Mouse (Mus musculus): ENCODE data around the gene Gm3512. TPM values are rescaled to one million over a fixed set of nuclear protein-coding genes. Genes with fewer than 3 reads are reported as not detected.
A peak's percentile ranks its signal among the peaks of the same experiment; 100 is the strongest.
"Not testable (repeated sequence)": the region's sequence is repeated elsewhere in the genome, so short reads cannot be mapped to it uniquely, and the experiment has no call there.

The Gm3512 gene
- polyA plus RNA-seq (2012; rRNA removed), result 2.8 and 3.4 TPM in 2 replicates

DNA sequence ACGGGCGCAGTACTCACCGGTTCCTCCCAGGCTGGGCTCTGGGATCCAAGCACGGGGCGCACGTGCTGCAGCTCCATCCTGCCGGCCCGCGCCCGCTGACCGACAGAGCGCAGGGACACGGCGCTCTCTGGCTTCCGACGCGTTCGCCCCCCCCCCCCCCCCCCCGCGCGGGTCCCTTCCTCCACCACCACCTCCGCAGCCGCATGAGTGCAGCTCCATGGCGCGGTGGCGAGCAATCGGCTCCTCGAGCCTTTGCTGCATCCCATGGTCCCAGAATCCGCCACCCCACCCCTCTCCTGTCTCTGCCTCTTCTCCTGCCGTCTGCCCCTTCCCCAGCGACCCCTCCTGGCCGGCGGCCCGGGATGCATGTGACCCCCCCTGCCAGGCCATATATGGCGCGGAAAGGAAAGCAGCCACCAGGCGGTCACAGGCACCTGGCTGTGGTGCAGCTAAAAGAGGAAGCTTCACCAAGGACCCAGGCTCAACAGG lies at the start of gene Gm3512:
Gm3512 (minus strand) TSS at position 51 of the 489 bp plus-strand sequence.
- H3K27ac ChIP-seq (ENCODE audit: insufficient read depth, low read length); H3K4me3 ChIP-seq (ENCODE audit: insufficient read depth, low read length); H3K4me1 ChIP-seq (ENCODE audit: control insufficient read depth, insufficient read depth, low read length): not testable (repeated sequence)

DNA sequence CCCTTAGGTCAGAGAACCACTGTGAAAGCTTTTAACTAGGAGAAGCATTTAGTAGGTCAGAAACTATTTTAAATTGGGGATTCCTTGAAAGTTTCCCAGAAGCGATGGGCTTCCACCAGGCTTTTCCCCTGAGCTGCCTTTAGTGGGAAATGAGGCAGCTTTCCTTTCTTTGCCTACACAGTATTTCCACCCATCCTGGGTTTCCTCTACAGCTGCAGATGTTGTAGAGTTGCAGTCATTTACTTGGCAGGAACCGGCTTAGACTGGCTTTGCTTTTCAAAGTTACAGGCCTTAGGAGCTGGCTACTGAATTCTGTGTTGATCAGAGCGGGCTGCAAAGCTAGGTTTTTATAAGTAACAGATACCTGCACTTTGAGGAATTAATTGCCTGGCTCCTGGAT lies 25.7 kb upstream of the Gm3512 start:
- H3K27ac ChIP-seq (ENCODE audit: insufficient read depth, low read length); H3K4me1 ChIP-seq (ENCODE audit: control insufficient read depth, insufficient read depth, low read length); H3K4me3 ChIP-seq (ENCODE audit: insufficient read depth, low read length): not testable (repeated sequence)

DNA sequence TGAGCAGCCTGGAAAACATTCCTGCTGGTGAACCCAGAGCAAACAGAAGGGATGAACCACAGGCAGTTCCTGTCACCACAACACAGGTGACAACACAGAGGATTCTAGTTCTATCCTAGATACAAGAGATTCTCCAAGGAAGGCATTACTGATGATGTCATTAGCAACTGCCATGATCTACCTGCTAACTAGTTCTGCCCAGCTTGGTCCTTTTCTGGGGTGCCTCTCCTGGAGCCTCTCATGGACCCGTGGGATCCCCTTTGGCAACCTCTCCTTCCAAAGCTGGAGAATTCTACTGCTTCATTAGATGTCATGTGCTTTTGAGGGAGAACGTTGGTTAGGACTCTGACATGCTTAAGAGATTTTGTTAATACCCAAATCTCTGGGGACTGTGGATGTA lies 20.1 kb upstream of the Gm3512 start, which contains the start of gene Gm16434:
Gm16434 (minus strand) TSS at position 101 of the 400 bp plus-strand sequence.
- not testable (repeated sequence) for H3K4me1 ChIP-seq (ENCODE audit: control insufficient read depth, insufficient read depth, low read length); H3K27ac ChIP-seq (ENCODE audit: insufficient read depth, low read length); H3K4me3 ChIP-seq (ENCODE audit: insufficient read depth, low read length)

DNA sequence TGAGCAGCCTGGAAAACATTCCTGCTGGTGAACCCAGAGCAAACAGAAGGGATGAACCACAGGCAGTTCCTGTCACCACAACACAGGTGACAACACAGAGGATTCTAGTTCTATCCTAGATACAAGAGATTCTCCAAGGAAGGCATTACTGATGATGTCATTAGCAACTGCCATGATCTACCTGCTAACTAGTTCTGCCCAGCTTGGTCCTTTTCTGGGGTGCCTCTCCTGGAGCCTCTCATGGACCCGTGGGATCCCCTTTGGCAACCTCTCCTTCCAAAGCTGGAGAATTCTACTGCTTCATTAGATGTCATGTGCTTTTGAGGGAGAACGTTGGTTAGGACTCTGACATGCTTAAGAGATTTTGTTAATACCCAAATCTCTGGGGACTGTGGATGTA lies 49.0 kb downstream of the Gm3512 start, which contains the start of gene Gm6676:
Gm6676 (minus strand) TSS at position 101 of the 400 bp plus-strand sequence.
- H3K4me1 ChIP-seq (ENCODE audit: control insufficient read depth, insufficient read depth, low read length); H3K4me3 ChIP-seq (ENCODE audit: insufficient read depth, low read length); H3K27ac ChIP-seq (ENCODE audit: insufficient read depth, low read length): not testable (repeated sequence)

DNA sequence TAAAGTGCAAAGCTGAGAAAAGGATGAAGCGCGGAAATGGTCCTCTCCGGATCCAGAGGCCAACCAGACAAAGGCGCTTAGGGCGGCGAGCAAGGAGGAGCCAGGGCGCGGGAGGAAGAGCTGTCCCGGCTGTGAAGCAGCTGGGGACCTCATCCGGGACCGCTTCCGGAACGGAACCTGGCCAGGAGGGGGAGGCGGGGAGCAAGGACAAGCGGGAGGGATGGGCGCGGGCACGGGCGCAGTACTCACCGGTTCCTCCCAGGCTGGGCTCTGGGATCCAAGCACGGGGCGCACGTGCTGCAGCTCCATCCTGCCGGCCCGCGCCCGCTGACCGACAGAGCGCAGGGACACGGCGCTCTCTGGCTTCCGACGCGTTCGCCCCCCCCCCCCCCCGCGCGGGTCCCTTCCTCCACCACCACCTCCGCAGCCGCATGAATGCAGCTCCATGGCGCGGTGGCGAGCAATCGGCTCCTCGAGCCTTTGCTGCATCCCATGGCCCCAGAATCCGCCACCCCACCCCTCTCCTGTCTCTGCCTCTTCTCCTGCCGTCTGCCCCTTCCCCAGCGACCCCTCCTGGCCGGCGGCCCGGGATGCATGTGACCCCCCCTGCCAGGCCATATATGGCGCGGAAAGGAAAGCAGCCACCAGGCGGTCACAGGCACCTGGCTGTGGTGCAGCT lies 69.1 kb downstream of the Gm3512 start:
- H3K4me1 ChIP-seq (ENCODE audit: control insufficient read depth, insufficient read depth, low read length); H3K27ac ChIP-seq (ENCODE audit: insufficient read depth, low read length): not testable (repeated sequence)
- 0 out of 2 replicates have a peak overlapping the region, but pooled peaks have one; percentile 37 for H3K4me3 ChIP-seq (ENCODE audit: insufficient read depth, low read length)

Other genes starting within 250 kb of the Gm3512 start
- not detected in 2 replicates for gene Gm6356, start 200.7 kb downstream of the Gm3512 start, polyA plus RNA-seq (2012; rRNA removed)
- 1.6 and 2.0 TPM in 2 replicates for gene Gm10406, start 147.1 kb downstream of the Gm3512 start, polyA plus RNA-seq (2012; rRNA removed)
- gene Gm3685, start 129.6 kb downstream of the Gm3512 start, polyA plus RNA-seq (2012; rRNA removed), result not detected in 2 replicates
- gene Gm3696, start 73.9 kb downstream of the Gm3512 start, polyA plus RNA-seq (2012; rRNA removed), result 4.3 and 4.7 TPM in 2 replicates
- gene Gm6676, start 49.1 kb downstream of the Gm3512 start, polyA plus RNA-seq (2012; rRNA removed), result 0.04 TPM in 1 of 2 replicates, not detected in the other
- 0.04 TPM in 1 of 2 replicates, not detected in the other for gene Gm16434, start 20.0 kb upstream of the Gm3512 start, polyA plus RNA-seq (2012; rRNA removed)
- not detected in 2 replicates for gene Gm3727, start 90.2 kb upstream of the Gm3512 start, polyA plus RNA-seq (2012; rRNA removed)
- 1.7 and 2.1 TPM in 2 replicates for gene Gm3739, start 140.5 kb upstream of the Gm3512 start, polyA plus RNA-seq (2012; rRNA removed)
- gene Gm5797, start 157.9 kb upstream of the Gm3512 start, polyA plus RNA-seq (2012; rRNA removed), result not detected in 2 replicates
- not detected in 2 replicates for gene Gm8374, start 190.6 kb upstream of the Gm3512 start, polyA plus RNA-seq (2012; rRNA removed)

Data from cortical plate, adult 2 months (tissue).